Mouse (Mus musculus) embryonic facial prominence, embryonic 12.5 days (tissue): ENCODE data around the gene Elmo1. TPM values are rescaled to one million over a fixed set of nuclear protein-coding genes. Genes with fewer than 3 reads are reported as not detected.

ENCODE experiments used
- ATAC-seq: fragments of 200-750 bp; cut with Nextera tagmentation; 2 replicates; pipeline ENCODE4 v1.8.0; 2017; ENCODE audit not compliant: insufficient number of reproducible peaks, insufficient read depth, low FRiP score, low TSS enrichment
- H3K27ac ChIP-seq: fragments of 300-500 bp; sonication (generic); 2 replicates; pipeline ENCODE4 v1.5.1; 2016; ENCODE audit warnings: mild to moderate bottlenecking
- H3K27me3 ChIP-seq: fragments of 300-500 bp; sonication (generic); 2 replicates; pipeline ENCODE4 v1.6.1; 2016; ENCODE audit warnings: mild to moderate bottlenecking, moderate library complexity
- H3K36me3 ChIP-seq: fragments of 300-500 bp; sonication (generic); 2 replicates; pipeline ENCODE4 v1.6.1; 2016; ENCODE audit warnings: mild to moderate bottlenecking
- H3K4me1 ChIP-seq: fragments of 300-500 bp; sonication (generic); 2 replicates; pipeline ENCODE4 v1.6.1; 2016
- H3K4me2 ChIP-seq: fragments of 300-500 bp; sonication (generic); replicated peaks from 2 replicates; pipeline ENCODE4 v1.6.1; 2016; ENCODE audit warnings: mild to moderate bottlenecking, moderate library complexity
- H3K4me3 ChIP-seq: fragments of 300-500 bp; sonication (generic); 2 replicates; pipeline ENCODE4 v1.5.1; 2016; ENCODE audit warnings: mild to moderate bottlenecking
- H3K9ac ChIP-seq: fragments of 300-500 bp; sonication (generic); 2 replicates; pipeline ENCODE4 v1.6.1; 2016; ENCODE audit warnings: mild to moderate bottlenecking, moderate library complexity
- H3K9me3 ChIP-seq: fragments of 300-500 bp; sonication (generic); 2 replicates; pipeline ENCODE4 v1.6.1; 2016; ENCODE audit warnings: mild to moderate bottlenecking, moderate library complexity
- WGBS: fragments of 180-500 bp; shearing (Covaris S2); methylation state at CpG from one replicate; pipeline ENCODE4 v1.1.7; 2016; 5-methylcytosine and 5-hydroxymethylcytosine counted together
- polyA plus RNA-seq: library from polyadenylated mRNA; unstranded; fragments of >200 nt; fragmentation: Nextera tagmentation; extraction: Ambion mirVana; gene quantifications from 2 replicates; pipeline ENCODE4 v1.2.1, GENCODE M21; 2016

Elmo1 gene
- polyA plus RNA-seq, 1 experiment from 2014 or later, result 11.1 TPM

- no peak for ATAC-seq
- Histone ChIP-seq H3K9me3 (no peaks in the 10 kb centered on the region), H3K4me2 (no peak overlapping the region), H3K27ac (no peak overlapping the region), H3K4me3 (no peak overlapping the region), H3K4me1 (no peaks in the 10 kb centered on the region), H3K36me3 (no peaks in the 10 kb centered on the region), H3K9ac (no peak overlapping the region), H3K27me3 (no peaks in the 10 kb centered on the region)
- 81% methylated on average over 5 of the region's 5 CpGs for WGBS
Observed at GRCm38 (mm10) chr13:20063331-20063730, 27.1 kb upstream of the Elmo1 start.

- no peaks in the 10 kb centered on the region for H3K27me3 ChIP-seq
Observed at GRCm38 (mm10) chr13:20072043-20072442, 18.4 kb upstream of the Elmo1 start.

GRCm38 (mm10) chr13:20072994-20073393, 17.4 kb upstream of the Elmo1 start:
- WGBS, result 86% methylated on average over 5 of the region's 5 CpGs
- no peak overlapping the region for H3K4me2 ChIP-seq
- ATAC-seq, result no peak
- no peaks in the 10 kb centered on the region for H3K27me3 ChIP-seq
- no peaks in the 10 kb centered on the region for H3K4me1 ChIP-seq
- H3K9ac ChIP-seq, result no peak overlapping the region
- no peaks in the 10 kb centered on the region for H3K36me3 ChIP-seq
- H3K27ac ChIP-seq, result no peak overlapping the region
- no peaks in the 10 kb centered on the region for H3K9me3 ChIP-seq
- no peak overlapping the region for H3K4me3 ChIP-seq

More at GRCm38 (mm10) chr13:20072043-20072442, 18.4 kb upstream of the Elmo1 start:
- H3K4me1 ChIP-seq, result no peaks in the 10 kb centered on the region
- H3K4me2 ChIP-seq, result no peak overlapping the region
- no peak overlapping the region for H3K27ac ChIP-seq
- H3K36me3 ChIP-seq, result no peaks in the 10 kb centered on the region
- H3K9me3 ChIP-seq, result no peaks in the 10 kb centered on the region
- H3K4me3 ChIP-seq, result no peak overlapping the region
- no peak overlapping the region for H3K9ac ChIP-seq
- ATAC-seq, result no peak

DNA sequence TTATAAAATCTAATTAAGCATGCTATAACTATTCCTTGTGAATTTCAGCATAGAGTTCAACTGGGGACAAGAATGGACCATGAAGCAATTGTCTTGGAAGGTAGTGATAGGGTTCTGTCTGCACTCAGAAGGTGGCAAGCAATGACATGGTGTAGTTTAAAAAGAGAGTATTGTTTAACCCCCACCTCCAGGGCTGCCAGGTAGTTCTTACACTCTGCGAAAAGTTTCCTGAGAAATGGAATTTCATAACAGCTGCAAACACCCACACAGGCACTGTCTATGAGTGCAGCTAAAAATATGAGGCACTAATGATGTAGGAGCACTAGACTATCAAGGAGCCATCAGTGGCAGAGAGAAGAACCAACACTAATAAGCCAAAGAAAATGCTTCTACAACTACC, 13.9 kb upstream of the Elmo1 start:
- ATAC-seq, result no peak

DNA sequence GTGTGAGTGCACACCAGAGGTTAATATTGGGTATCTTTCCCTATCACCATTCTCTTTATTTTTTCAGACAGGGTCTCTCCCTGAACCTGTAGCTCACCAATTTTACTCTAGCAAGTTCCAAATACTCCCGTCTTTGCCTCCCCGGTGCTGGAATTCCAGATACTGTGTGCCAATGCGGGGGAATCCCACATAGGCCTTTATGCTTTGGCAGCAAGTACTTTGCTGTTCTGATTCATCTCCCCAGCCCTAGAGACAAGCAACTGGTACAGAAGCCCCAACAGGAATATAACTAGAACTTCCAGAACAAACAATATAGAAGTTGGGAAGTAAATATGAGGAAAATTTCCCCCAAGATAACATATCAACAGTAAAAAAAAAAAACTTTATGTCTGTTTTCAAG, 13.2 kb upstream of the Elmo1 start:
- WGBS, result 100% methylated on average over 3 of the region's 3 CpGs
- H3K27ac ChIP-seq, result no peak overlapping the region

More for the DNA sequence above, 13.9 kb upstream of the Elmo1 start:
- H3K9ac ChIP-seq, result no peak overlapping the region
- no peaks in the 10 kb centered on the region for H3K4me1 ChIP-seq
- no peak overlapping the region for H3K4me3 ChIP-seq
- 90% methylated on average over 1 of the region's 1 CpGs for WGBS
- no peaks in the 10 kb centered on the region for H3K36me3 ChIP-seq
- no peaks in the 10 kb centered on the region for H3K27me3 ChIP-seq
- H3K4me2 ChIP-seq, result no peak overlapping the region
- H3K27ac ChIP-seq, result no peak overlapping the region
- no peaks in the 10 kb centered on the region for H3K9me3 ChIP-seq

GRCm38 (mm10) chr13:20090711-20091603, 561 bp downstream of the Elmo1 start:
- no peaks in the 10 kb centered on the region for H3K4me1 ChIP-seq
- peaks cover 20% of the 10 kb centered on the region for H3K27me3 ChIP-seq
- peak overlapping the region; percentile 68 for H3K9ac ChIP-seq
- peak; percentile 72 for ATAC-seq
- H3K9me3 ChIP-seq, result 0 out of 2 replicates have a peak, but pooled peaks cover 4% of the 10 kb centered on the region
- peak overlapping the region; percentile 87 for H3K4me3 ChIP-seq
- no peaks in the 10 kb centered on the region for H3K36me3 ChIP-seq
- peak overlapping the region; percentile 96 for H3K4me2 ChIP-seq
- under 1% methylated on average over 87 of the region's 93 CpGs for WGBS
- H3K27ac ChIP-seq, result peak overlapping the region; percentile 63

More for the DNA sequence above, 13.2 kb upstream of the Elmo1 start:
- H3K9ac ChIP-seq, result no peak overlapping the region
- H3K4me1 ChIP-seq, result no peaks in the 10 kb centered on the region
- no peak overlapping the region for H3K4me2 ChIP-seq
- H3K4me3 ChIP-seq, result no peak overlapping the region
- ATAC-seq, result no peak
- H3K27me3 ChIP-seq, result no peaks in the 10 kb centered on the region
- no peaks in the 10 kb centered on the region for H3K9me3 ChIP-seq
- H3K36me3 ChIP-seq, result no peaks in the 10 kb centered on the region

DNA sequence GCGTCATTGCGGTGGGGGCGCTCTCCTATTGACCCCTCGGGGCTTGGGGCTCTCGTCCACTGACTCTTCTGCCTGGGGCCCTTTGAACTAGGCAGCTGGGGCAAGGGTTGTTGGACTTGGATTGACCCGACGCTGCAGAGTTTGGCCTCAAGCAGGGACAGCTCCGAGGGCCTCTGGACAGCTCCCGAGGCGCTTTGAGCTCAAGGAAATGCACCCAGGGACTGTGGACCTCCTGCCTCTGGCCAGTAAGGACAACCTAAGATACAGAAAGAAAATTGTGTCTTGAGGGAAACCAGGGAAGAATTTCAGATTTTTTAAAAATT, 1.2 kb downstream of the Elmo1 start:
- peak overlapping the region; percentile 96 for H3K4me2 ChIP-seq
- H3K4me1 ChIP-seq, result no peaks in the 10 kb centered on the region
- peak overlapping the region; percentile 87 for H3K4me3 ChIP-seq
- no peaks in the 10 kb centered on the region for H3K36me3 ChIP-seq
- peak overlapping the region; percentile 68 for H3K9ac ChIP-seq
- ATAC-seq, result no peak
- H3K27ac ChIP-seq, result no peak overlapping the region
- 0% methylated on average over 10 of the region's 10 CpGs for WGBS
- peaks cover 20% of the 10 kb centered on the region for H3K27me3 ChIP-seq
- 0 out of 2 replicates have a peak, but pooled peaks cover 4% of the 10 kb centered on the region for H3K9me3 ChIP-seq

GRCm38 (mm10) chr13:20092301-20092700, 1.9 kb downstream of the Elmo1 start:
- Histone ChIP-seq H3K27ac (no peak overlapping the region), H3K4me3 (no peak overlapping the region), H3K4me2 (no peak overlapping the region), H3K9me3 (0 out of 2 replicates have a peak, but pooled peaks cover 4% of the 10 kb centered on the region), H3K4me1 (0 out of 2 replicates have a peak, but pooled peaks cover 3% of the 10 kb centered on the region), H3K27me3 (peaks cover 20% of the 10 kb centered on the region), H3K9ac (no peak overlapping the region), H3K36me3 (no peaks in the 10 kb centered on the region)
- WGBS, result 87% methylated on average over 3 of the region's 3 CpGs
- ATAC-seq, result no peak

GRCm38 (mm10) chr13:20093307-20094045, 3.1 kb downstream of the Elmo1 start:
- no peaks in the 10 kb centered on the region for H3K9me3 ChIP-seq
- peaks cover 15% of the 10 kb centered on the region for H3K27me3 ChIP-seq
- ATAC-seq, result no peak
- H3K4me3 ChIP-seq, result no peak overlapping the region
- H3K27ac ChIP-seq, result no peak overlapping the region
- H3K4me2 ChIP-seq, result no peak overlapping the region
- 68% methylated on average over 19 of the region's 19 CpGs for WGBS
- no peak overlapping the region for H3K9ac ChIP-seq
- peaks cover 7% of the 10 kb centered on the region; the same call in 1 of the 2 replicates for H3K4me1 ChIP-seq
- H3K36me3 ChIP-seq, result no peaks in the 10 kb centered on the region

DNA sequence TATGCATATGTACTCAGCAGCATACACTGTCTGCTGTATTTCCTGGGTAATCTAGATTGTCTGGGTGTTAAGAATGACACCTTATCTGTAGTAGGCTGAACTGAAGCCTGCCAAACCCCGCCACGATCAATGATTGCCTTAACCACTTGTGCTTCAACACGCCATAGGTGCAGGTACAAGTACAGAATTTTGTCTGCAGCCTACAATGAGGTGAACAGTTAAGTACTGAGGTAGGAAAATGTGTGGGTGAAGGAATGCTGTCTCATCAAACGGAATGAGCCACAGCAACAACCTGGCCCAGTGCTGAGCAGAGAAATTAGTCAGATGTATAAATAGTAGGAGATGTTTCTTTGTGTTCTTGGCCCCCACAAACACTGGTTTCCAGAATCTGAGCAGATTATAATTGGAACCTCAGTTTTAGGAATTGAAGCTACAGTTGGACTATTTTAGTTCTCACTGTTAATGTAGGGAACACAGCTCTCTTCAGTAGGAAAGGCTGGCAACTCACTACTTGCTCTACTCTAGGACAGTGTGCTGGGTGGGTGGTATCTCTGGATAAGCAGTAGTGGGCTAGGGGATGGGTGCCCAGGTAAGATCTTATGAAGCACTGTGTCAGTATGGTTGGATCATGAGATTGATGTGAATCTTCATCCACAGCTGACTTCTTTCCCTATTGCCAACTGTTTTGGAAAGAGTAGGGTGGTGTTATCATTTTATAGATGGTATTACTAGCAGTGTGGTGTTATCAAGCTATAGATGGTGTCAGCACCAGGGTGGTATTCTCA, 4.7 kb downstream of the Elmo1 start:
- 94% methylated on average over 4 of the region's 4 CpGs for WGBS
- peaks cover 14% of the 10 kb centered on the region; the same call in 1 of the 2 replicates for H3K4me1 ChIP-seq

GRCm38 (mm10) chr13:20097006-20097617, 6.7 kb downstream of the Elmo1 start:
- no peaks in the 10 kb centered on the region for H3K9me3 ChIP-seq
- WGBS, result 55% methylated on average over 5 of the region's 5 CpGs
- no peak for ATAC-seq

More for the DNA sequence above, 4.7 kb downstream of the Elmo1 start:
- H3K4me2 ChIP-seq, result no peak overlapping the region
- H3K4me3 ChIP-seq, result no peak overlapping the region
- no peaks in the 10 kb centered on the region for H3K36me3 ChIP-seq
- H3K27me3 ChIP-seq, result peaks cover 5% of the 10 kb centered on the region
- no peak for ATAC-seq
- H3K9ac ChIP-seq, result no peak overlapping the region
- H3K9me3 ChIP-seq, result no peaks in the 10 kb centered on the region
- H3K27ac ChIP-seq, result no peak overlapping the region

More at GRCm38 (mm10) chr13:20097006-20097617, 6.7 kb downstream of the Elmo1 start:
- Histone ChIP-seq H3K9ac (no peak overlapping the region), H3K4me3 (no peak overlapping the region), H3K27ac (no peak overlapping the region), H3K4me1 (peaks cover 14% of the 10 kb centered on the region; the same call in 1 of the 2 replicates), H3K27me3 (0 out of 2 replicates have a peak, but pooled peaks cover 3% of the 10 kb centered on the region), H3K4me2 (no peak overlapping the region), H3K36me3 (no peaks in the 10 kb centered on the region)
